Mouse (Mus musculus): ENCODE measurements at regions not wholly inside any gene's neighbourhood (a gene's known extent, or its start where the extent isn't known, plus 50 kb on each side); places are given as distances from the start of the nearest gene placed in this dataset.
A peak's percentile ranks its signal among the peaks of the same experiment; 100 is the strongest.

DNA sequence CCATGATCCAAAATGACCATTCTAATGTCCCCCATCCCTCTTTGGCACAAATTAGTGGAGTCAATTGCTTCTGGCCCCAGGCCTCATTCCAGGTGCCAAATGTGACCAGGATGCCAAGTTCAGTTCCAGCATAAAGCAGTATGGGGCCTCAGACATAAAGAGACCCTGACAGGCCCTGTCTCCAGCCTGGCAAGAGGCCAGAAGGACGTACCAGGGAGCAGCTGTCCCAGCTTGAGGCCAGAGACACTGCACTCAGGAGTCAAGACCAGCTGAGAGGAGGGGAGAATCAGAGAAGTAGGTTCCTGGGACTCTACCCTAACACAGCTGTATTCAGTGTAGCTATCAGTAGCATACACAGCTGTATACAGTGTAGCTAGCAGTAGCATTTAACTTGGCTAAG lies 341.1 kb downstream of the Cdh26 start:
- DNase-seq = no peak
- intact Hi-C loops (cut with DNase I) = no loop called here

DNA sequence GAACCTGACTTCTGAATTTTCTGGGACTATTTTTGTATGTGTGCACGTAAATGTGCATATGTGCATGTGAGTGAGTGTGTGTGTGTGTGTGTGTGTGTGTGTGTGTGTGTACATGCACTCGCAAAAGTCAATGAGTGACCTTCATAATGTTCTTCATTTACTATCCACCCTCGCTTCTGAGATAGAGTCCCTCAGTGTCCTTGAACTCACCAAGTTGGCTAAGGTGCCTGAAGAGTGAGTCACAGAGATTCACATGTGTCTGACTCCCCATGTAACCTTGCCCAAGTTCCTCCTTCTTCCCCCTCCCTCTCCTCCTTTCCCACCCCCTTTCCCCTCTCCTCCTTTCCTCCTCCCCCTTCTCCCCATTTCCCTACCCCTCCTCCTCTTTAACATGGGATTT lies 341.6 kb downstream of the Cdh26 start:
- intact Hi-C loops (cut with DNase I) = no loop called here
- no peak for DNase-seq

- intact Hi-C loops (cut with DNase I) = no loop called here
Observed at GRCm38 (mm10) chr2:178784822-178785589, 354.7 kb downstream of the Cdh26 start.

GRCm38 (mm10) chr2:178785843-178786242 lies 355.5 kb downstream of the Cdh26 start:
- intact Hi-C loops (cut with DNase I) = no loop called here
- no peak for DNase-seq

More at GRCm38 (mm10) chr2:178784822-178785589, 354.7 kb downstream of the Cdh26 start:
- DNase-seq = no peak

GRCm38 (mm10) chr2:178795841-178796240 lies 365.5 kb downstream of the Cdh26 start:
- DNase-seq = peak in 1 of 2 experiments; percentile 13
- intact Hi-C loops (cut with DNase I) = no loop called here

DNA sequence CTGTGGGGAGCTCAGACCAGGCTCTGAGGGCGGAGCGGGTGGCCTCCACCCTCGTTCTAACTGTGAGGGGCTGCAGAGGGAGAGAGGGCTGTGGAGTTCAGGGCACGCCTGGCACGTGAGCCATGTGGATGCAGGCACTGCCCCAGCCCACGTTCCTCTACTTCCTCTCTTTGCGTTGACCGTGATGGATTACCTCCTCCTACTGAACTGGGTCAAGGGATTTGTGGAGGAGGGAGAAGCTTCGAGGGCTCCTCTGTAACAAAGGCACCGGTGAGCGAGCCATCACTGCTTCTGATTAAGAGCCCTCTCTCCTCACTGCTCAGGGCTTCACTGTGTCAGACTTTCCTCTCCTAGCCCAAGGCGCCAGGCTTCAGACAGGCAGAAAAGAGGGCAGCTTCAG lies 371.1 kb downstream of the Cdh26 start:
- DNase-seq = no peak
- intact Hi-C loops (cut with DNase I) = no loop called here

DNA sequence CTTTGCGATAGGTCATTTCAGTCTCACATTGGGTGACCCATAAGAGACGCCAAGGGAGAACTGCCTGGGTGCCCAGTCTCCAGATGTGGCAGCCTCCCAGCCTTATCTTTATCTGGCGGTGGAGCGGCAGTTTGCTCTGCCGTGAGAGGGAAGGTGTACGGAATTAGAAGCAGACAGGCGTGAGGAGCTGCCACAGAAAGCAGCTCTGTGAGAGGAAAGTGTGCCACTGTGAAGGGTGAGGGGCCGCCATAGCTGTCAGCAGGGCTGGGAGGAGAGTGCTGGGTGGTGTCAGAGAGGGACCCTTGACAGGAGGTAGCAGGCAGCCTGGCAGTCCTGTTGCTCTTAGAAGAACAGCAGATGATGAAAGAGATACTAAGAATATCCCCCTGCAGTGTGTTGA lies 375.0 kb downstream of the Cdh26 start:
- peak; percentile 37 to 46 for DNase-seq
- intact Hi-C loops (cut with DNase I) = no loop called here

GRCm38 (mm10) chr2:178821552-178821951 lies 391.2 kb downstream of the Cdh26 start:
- DNase-seq = peak in 1 of 2 experiments; percentile 33
- intact Hi-C loops (cut with DNase I) = no loop called here

DNA sequence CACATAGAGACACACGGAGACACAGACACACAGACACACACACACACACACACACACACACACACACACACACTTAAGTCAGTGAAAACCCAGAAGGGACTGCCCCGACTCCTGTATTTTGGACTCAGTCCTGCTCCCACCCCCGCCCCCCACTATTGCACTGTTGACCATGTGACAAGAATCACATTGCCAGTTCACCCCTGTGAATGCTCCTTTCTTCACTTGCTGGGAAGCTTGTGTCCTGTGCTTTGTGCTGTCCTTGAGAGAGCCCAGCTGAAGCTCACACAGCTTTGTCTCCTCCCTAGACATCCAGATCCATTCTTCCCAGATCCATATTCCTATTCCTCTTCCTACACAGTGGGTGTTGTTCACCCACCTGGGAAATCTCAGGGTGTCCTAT lies 400.0 kb downstream of the Cdh26 start:
- intact Hi-C loops (cut with DNase I) = no loop called here
- DNase-seq = no peak

- DNase-seq = no peak
Observed at GRCm38 (mm10) chr2:178834986-178835385, 404.7 kb downstream of the Cdh26 start.

DNA sequence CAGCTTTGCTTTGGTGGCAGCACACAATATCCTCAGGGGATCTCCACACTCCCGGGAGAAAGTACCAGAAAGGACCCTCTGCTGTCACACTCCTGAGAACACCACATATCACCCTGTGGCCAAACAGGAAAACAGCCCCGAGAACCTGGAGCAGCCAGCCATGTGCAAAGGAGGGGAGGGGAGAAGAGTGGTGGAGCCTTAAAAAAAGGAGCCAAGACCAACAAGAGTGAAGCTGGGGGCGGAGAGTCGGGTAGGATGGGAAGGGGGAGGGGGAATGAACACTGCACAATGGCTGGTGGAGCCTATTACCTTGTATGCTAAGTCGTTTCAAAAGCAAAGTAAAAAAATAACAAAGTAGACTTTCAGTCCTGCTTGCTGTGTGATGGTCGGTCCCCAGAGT lies 408.2 kb downstream of the Cdh26 start:
- DNase-seq = no peak
- intact Hi-C loops (cut with DNase I) = no loop called here

More at GRCm38 (mm10) chr2:178834986-178835385, 404.7 kb downstream of the Cdh26 start:
- intact Hi-C loops (cut with DNase I) = no loop called here

DNA sequence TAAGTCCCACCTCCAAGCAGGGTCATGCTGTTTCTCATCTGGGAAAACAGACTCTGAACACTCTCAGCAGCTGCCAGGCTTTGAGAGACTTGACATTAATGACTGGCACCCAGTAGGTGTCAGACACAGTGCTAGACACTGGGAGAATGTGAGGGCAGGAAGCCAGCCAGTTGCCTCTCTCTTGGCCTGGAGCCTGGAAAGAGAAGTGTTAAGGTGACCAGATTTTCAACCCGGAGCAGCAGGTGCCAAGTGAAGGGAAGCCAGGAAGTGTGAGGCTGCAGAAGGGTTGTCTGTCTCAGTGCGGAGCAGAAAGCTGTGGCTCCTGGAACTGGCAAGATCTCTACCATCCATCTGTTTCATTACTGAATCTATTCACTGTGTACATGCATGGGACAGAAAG lies 410.6 kb downstream of the Cdh26 start:
- intact Hi-C loops (cut with DNase I) = no loop called here
- peak; percentile 69 to 85 for DNase-seq

- DNase-seq = no peak
- intact Hi-C loops (cut with DNase I) = no loop called here
Observed at GRCm38 (mm10) chr2:178842595-178842994, 412.3 kb downstream of the Cdh26 start.

DNA sequence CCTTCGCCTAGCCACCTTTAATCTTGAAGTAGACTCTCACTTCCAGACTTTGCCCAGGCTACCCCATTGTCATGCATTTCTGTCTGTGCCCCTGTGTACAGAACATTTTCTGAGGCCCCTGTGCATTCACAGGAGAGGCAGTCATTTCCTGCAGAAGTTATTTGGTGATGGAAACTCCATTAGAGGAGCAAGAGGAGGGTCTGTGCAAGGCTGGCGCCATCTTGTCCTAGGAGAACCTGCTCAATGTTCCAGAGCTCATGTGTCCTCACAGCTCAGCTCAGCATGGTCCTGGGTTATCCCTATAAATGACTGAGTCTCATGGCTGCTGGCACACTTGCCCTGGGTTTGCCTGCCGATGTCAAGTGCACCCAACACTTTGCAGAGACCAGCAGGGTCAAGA lies 413.1 kb downstream of the Cdh26 start:
- intact Hi-C loops (cut with DNase I) = no loop called here
- DNase-seq = no peak

DNA sequence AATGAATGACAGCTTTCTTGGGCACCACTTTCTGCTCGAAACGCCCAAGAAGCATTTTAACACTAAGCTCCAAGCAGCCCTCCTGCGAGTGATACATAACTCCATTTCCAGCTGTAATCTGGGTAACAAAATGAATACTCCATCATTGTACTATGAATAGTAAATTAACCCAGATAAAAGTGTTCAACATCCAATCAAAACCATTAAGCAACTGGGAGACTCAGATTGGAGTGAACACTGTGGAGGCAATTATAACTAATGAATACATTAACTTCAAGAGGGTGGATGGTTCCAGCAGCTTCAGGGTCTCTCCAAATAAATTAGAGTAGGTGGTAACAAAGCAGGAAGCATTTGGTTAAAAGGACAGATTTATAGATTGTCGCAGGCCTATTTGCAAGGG lies 414.2 kb downstream of the Cdh26 start:
- DNase-seq = no peak
- intact Hi-C loops (cut with DNase I) = no loop called here

DNA sequence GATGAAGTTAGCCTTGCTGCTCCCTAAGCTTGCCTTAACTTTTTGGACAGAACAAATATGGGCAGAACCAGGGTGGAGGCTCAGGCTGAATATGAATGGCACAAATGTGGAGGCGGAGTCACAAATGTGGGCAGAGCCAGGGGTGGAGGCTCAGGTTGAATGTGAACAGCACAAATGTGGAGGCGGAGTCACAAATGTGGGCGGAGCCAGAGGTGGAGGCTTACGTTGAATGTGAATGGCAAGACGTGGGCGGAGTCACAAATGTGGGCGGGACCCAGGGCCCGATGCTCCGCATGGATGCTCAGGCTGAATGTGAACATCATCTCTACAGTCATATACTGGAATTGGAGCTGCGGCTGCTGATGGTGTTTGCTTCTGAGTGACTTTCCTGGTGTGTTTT lies 420.0 kb downstream of the Cdh26 start:
- no peak for DNase-seq
- intact Hi-C loops (cut with DNase I) = no loop called here

- DNase-seq = no peak
- intact Hi-C loops (cut with DNase I) = no loop called here
Observed at GRCm38 (mm10) chr2:178850769-178851168, 420.4 kb downstream of the Cdh26 start.

DNA sequence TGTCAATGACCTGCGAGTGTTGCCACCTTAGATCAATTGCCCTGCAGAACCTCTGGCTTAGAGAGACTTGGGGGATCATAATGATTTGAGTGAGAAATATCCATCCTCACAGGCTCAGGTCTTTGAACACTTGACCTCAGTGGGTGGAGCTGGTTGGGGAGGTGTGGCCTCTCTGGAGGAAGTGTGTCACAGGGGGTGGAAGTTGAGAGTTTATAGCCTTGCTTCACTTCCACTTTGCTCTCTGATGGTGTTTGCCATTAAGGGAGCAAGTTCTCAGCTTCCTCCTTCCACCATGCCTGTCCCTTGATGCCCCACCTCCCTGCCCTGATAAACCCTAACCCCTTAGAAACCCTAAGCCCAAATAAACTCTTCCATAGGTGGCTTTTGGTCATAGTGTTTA lies 423.7 kb downstream of the Cdh26 start:
- DNase-seq = no peak
- intact Hi-C loops (cut with DNase I) = no loop called here

GRCm38 (mm10) chr2:178854760-178855159 lies 424.4 kb downstream of the Cdh26 start:
- intact Hi-C loops (cut with DNase I) = no loop called here
- no peak for DNase-seq

DNA sequence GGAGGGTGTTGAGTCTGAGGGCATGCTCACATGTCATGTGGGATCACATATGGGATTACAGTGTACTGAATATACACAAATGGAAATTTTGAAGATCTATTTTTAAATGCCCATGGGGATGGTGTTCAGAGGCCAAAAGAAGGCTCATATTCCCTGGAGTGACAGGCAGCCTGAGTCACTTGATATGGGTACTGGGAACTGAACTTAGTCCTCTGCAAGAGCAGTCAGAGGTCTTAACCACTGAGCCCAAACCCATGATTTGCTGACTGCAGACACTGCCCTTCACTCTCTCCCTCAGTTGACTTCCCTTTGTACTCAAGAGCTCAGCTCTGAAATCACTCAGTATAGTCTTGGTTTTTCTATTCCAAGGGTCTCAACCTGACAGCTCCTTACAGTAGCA lies 432.3 kb downstream of the Cdh26 start:
- DNase-seq = no peak
- intact Hi-C loops (cut with DNase I) = no loop called here

DNA sequence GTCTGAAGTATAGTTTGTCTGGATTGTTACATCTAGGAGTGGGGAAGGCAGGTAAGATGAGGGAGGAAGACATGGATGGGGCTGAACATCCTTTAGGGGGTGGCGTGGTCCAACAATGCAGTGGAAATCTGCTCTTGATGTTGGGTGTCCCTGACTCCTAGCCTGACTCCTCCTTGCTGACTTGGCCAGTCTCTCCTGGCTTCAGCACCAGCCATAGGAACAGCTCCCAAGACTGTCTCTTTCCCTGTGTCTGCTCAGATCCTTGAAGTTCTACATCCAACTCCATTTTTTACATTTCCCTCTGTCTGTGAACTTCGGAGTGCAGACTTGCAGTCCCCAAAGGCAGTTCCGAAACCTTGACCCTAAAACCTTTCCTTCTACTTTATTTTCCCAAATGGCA lies 436.8 kb downstream of the Cdh26 start:
- intact Hi-C loops (cut with DNase I) = no loop called here
- DNase-seq = peak; percentile 18 to 58

DNA sequence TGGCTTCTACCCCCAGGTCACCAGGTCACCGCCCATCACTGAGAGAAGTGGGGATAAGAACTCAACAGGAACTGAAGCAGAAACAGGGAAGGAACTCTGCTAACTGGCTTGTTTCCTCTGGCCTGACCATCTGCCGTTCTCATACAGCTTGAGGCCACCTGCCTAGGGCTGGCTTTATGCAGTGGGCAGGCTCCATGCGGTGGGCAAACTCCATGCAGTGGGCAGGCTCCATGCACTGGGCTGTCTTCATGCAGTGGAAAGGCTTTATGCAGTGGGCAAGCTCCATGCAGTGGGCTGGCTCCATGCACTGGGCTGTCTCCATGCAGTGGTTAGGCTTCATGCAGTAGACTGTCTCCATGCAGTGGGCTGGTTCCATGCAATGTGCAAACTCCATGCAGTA lies 438.8 kb downstream of the Cdh26 start:
- intact Hi-C loops (cut with DNase I) = no loop called here
- DNase-seq = no peak

- intact Hi-C loops (cut with DNase I) = loop anchor here (2.0 kb wide), 1 partner anchor 120 kb away; no protein-coding TSS in a partner anchor
- no peak for DNase-seq
Observed at GRCm38 (mm10) chr2:178878436-178878835, 448.1 kb downstream of the Cdh26 start.
